Mouse (Mus musculus) intestine, embryonic 16.5 days (tissue): Measurements from ENCODE around the gene Micu1. TPM values are rescaled to one million over a fixed set of nuclear protein-coding genes. Genes with fewer than 3 reads are reported as not detected.

Experiments
- ATAC-seq: fragments of 200-750 bp; cut with Nextera tagmentation; 2 replicates; pipeline ENCODE4 v1.8.0; 2017; ENCODE audit warnings: moderate TSS enrichment, moderate library complexity
- H3K27ac ChIP-seq: fragments of 300-500 bp; sonication (generic); 2 replicates; pipeline ENCODE4 v1.5.1; 2014; ENCODE audit warnings: mild to moderate bottlenecking, low read length
- H3K27me3 ChIP-seq: fragments of 300-500 bp; sonication (generic); replicated peaks from 2 replicates; pipeline ENCODE4 v1.6.1; 2014; ENCODE audit warnings: low read length, control low read depth, mixed read lengths; ENCODE audit not compliant: control insufficient read depth, insufficient read depth
- H3K36me3 ChIP-seq: fragments of 300-500 bp; sonication (generic); 2 replicates; pipeline ENCODE4 v1.6.1; 2014; ENCODE audit warnings: low read length, control low read depth; ENCODE audit not compliant: control insufficient read depth, insufficient read depth
- H3K4me1 ChIP-seq: fragments of 300-500 bp; sonication (generic); 2 replicates; pipeline ENCODE4 v1.6.1; 2014; ENCODE audit warnings: low read length, control low read depth, mixed read lengths; ENCODE audit not compliant: control insufficient read depth, insufficient read depth
- H3K4me2 ChIP-seq: fragments of 300-500 bp; sonication (generic); 2 replicates; pipeline ENCODE4 v1.6.1; 2014; ENCODE audit warnings: low read depth, low read length, control low read depth
- H3K4me3 ChIP-seq: fragments of 300-500 bp; sonication (generic); 2 replicates; pipeline ENCODE4 v1.5.1; 2014; ENCODE audit warnings: mild to moderate bottlenecking, low read length
- H3K9ac ChIP-seq: fragments of 300-500 bp; sonication (generic); 2 replicates; pipeline ENCODE4 v1.6.1; 2014; ENCODE audit warnings: low read depth, low read length
- H3K9me3 ChIP-seq: fragments of 300-500 bp; sonication (generic); 2 replicates; pipeline ENCODE4 v1.6.1; 2016; ENCODE audit warnings: low read length, control low read depth; ENCODE audit not compliant: control insufficient read depth
- WGBS: fragments of 180-500 bp; shearing (Covaris S2); extraction: QIAGEN DNeasy Blood & Tissue Kit; methylation state at CpG from one replicate; pipeline ENCODE4 v1.1.7; 2014; 5-methylcytosine and 5-hydroxymethylcytosine counted together
- polyA plus RNA-seq: library from polyadenylated mRNA; unstranded; fragments of >200 nt; fragmentation: Nextera tagmentation; extraction: Ambion mirVana; gene quantifications from 2 replicates; pipeline ENCODE4 v1.2.1, GENCODE M21; 2015

The Micu1 gene
- polyA plus RNA-seq, 1 experiment from 2014 or later = 82.1 TPM

DNA sequence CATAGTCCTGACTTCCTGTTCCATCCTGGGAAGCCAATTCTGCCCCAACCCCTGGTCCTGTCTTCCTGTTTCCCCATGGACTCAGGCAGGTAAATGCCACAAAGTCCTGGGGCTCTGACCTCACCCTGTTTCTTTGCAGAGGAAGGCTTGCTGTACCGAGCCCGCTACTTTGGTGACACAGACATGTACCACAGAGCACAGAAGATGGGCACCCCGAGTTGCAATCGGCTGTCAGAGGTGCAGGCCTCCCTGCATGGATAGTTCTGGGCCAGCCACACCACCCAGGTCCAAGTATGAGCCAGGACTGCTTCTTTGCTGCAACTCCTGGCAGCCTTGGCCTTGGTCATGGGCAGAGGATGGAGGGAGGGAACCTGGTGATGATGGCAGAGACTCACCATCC is 193.9 kb downstream of the Micu1 start:
- no peak for ATAC-seq
- 89% methylated on average over 4 of the region's 4 CpGs for WGBS
- Histone ChIP-seq H3K4me2 (no peak overlapping the region), H3K27me3 (no peaks in the 10 kb centered on the region), H3K4me1 (peaks cover 38% of the 10 kb centered on the region), H3K36me3 (peaks cover 14% of the 10 kb centered on the region), H3K4me3 (no peak overlapping the region), H3K9ac (no peak overlapping the region), H3K27ac (no peak overlapping the region), H3K9me3 (no peaks in the 10 kb centered on the region)

DNA sequence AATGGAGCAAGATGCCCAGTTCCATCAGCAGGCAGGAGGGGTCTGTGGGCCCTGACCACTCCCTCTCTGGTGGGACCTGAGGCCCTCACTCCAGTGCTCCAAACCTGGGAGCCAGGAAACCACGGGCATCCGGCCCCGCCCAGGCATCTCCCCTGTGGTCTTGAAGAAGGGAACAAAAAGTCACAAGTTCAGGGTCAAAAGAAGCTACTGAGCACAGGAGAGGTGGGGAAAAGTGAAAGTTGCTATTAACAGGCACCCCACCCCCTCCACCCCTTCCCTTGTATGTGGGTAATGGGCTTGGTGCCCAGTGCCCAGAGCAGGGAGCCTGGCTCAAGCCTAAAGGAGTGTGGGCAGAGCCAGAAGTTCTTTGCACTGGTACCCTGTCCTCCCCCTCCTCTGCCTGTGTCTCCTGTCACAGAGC is 194.6 kb downstream of the Micu1 start:
- Histone ChIP-seq H3K9me3 (no peaks in the 10 kb centered on the region), H3K27ac (no peak overlapping the region), H3K9ac (0 out of 2 replicates have a peak overlapping the region, but pooled peaks have one; percentile 16), H3K36me3 (peaks cover 10% of the 10 kb centered on the region; the same call in 1 of the 2 replicates), H3K27me3 (no peaks in the 10 kb centered on the region), H3K4me3 (no peak overlapping the region), H3K4me1 (peaks cover 38% of the 10 kb centered on the region), H3K4me2 (no peak overlapping the region)
- ATAC-seq = no peak
- 69% methylated on average over 3 of the region's 3 CpGs for WGBS

DNA sequence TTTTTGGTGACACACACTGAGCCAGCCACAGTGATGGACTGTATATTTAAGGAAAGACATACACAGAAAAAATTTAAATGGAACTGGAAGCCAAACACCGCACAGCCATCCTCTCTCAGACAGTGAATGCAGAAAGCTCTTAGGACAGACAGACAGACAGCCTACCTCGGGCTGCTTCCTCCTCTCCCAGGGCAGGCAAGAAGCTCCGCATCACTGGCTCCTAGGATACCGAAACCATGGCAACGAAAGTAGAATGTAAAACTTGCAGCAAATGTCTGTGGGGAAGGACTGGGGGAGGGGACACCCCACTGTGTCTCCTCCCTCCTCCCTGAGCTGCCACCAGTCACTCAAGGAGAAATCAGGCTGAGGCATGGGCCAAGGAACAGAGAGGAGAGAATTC is 195.2 kb downstream of the Micu1 start:
- no peak overlapping the region for H3K9ac ChIP-seq
- no peaks in the 10 kb centered on the region for H3K27me3 ChIP-seq
- H3K27ac ChIP-seq = no peak overlapping the region
- peaks cover 9% of the 10 kb centered on the region; the same call in 1 of the 2 replicates for H3K36me3 ChIP-seq
- no peak for ATAC-seq
- 48% methylated on average over 5 of the region's 5 CpGs for WGBS
- no peaks in the 10 kb centered on the region for H3K9me3 ChIP-seq
- peaks cover 38% of the 10 kb centered on the region for H3K4me1 ChIP-seq
- no peak overlapping the region for H3K4me3 ChIP-seq
- no peak overlapping the region for H3K4me2 ChIP-seq

DNA sequence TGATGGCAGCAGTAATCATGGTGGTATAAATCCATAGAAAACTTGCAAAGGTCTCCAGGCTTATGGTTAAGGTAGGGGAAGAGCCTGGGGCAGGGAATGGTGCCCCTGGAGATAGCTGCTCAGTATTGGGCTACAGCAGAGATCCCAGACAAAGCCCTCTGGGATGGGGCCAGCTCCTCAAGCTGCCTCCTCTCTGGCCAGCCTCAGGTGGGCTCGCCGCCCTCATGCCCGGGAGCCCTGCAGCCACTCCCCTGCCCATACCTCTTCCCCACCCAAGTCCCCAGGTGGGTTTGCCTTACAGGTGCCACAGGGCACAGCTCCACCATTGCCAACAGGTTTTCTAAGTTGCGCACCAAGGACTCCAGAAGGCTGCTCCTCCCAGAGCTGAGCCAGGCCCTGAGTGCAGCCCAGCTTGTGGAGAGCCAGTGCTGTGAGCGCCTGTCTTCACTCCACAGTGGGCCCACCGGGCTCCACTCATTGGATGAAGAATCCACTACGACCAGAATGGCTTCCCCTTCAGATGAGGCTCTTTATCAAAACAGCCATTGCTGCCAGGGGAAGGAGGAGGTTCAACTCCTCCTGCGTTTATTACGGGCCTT is 196.0 kb downstream of the Micu1 start:
- no peaks in the 10 kb centered on the region for H3K27me3 ChIP-seq
- peaks cover 41% of the 10 kb centered on the region for H3K4me1 ChIP-seq
- ATAC-seq = no peak
- no peak overlapping the region for H3K4me2 ChIP-seq
- H3K27ac ChIP-seq = peak overlapping the region; percentile 97
- H3K4me3 ChIP-seq = no peak overlapping the region
- H3K9me3 ChIP-seq = no peaks in the 10 kb centered on the region
- 63% methylated on average over 9 of the region's 9 CpGs for WGBS
- peak overlapping the region; percentile 71 for H3K9ac ChIP-seq
- H3K36me3 ChIP-seq = peaks cover 9% of the 10 kb centered on the region; the same call in 1 of the 2 replicates

DNA sequence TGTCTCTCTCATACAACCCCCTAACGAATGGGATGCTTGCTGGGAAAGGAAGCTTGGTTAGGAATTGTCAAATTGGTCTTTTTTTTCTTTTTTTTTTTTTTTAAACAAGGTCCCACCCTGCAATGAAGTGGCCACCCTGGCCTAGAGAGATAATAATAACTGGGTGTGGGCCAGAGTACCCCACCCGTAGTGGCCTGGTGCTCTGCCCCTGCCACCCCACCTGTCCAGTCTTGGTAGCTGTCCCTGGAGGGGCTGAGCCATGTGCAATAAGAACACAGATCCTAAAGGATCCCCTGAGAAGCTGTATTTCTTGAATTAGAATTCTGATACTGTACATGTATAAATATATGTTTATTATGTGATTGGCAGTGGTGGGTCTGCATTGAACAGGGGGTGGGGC is 196.7 kb downstream of the Micu1 start:
- peak overlapping the region; percentile 97 for H3K27ac ChIP-seq
- H3K9me3 ChIP-seq = no peaks in the 10 kb centered on the region
- peak; percentile 1; the same call in 1 of the 2 replicates for ATAC-seq
- peak overlapping the region; percentile 43; the same call in 1 of the 2 replicates for H3K4me2 ChIP-seq
- WGBS = 32% methylated on average over 2 of the region's 2 CpGs
- H3K36me3 ChIP-seq = peaks cover 9% of the 10 kb centered on the region; the same call in 1 of the 2 replicates
- no peaks in the 10 kb centered on the region for H3K27me3 ChIP-seq
- peak overlapping the region; percentile 71 for H3K9ac ChIP-seq
- H3K4me1 ChIP-seq = peaks cover 41% of the 10 kb centered on the region
- H3K4me3 ChIP-seq = no peak overlapping the region

DNA sequence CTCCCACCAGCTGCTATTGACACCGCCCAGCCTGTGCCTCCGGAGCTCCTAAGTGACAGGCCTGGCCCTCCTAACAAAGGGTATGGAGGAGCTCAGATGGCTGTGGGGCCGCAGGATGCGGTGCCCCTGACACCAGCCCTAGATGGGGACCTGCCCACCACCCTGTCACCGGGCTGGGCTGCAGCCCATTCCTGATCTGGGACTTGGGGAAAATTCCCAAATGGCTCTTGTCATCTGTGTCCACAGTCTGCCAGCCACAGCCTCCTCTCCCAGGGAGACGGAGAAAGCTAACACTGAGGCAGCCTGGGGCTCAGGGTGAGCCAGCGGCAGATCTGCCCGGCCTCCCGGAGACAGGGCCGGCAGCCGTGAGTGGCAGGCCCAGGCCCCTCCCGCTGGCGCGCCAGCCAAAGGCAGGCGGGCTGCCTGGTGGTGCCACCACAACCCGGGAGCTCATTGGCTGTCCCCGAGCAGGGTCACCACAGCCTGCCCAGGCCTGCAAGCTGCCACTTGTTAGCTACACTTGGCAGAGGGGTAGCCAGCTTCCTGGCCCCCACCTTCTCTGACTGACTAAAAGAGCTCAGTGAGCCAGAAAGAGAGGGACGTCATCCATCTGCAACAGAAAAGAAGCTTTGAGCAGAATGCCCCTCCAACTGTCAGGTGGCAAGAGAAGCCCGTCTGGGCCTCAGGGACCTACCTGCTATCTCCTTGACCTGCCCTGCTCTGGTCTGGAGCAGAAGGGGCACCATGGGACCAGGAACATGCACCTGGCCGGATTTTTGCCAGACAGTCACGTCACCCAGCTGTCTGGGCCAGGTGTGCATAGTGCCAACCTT is 197.3 kb downstream of the Micu1 start:
- Histone ChIP-seq H3K9me3 (no peaks in the 10 kb centered on the region), H3K27me3 (no peaks in the 10 kb centered on the region), H3K4me2 (peak overlapping the region; percentile 43), H3K4me3 (peak overlapping the region; percentile 4; the same call in 1 of the 2 replicates), H3K36me3 (peaks cover 9% of the 10 kb centered on the region; the same call in 1 of the 2 replicates), H3K4me1 (peaks cover 41% of the 10 kb centered on the region), H3K27ac (peak overlapping the region; percentile 97), H3K9ac (peak overlapping the region; percentile 71)
- 12% methylated on average over 21 of the region's 21 CpGs for WGBS
- peak; percentile 97 for ATAC-seq

DNA sequence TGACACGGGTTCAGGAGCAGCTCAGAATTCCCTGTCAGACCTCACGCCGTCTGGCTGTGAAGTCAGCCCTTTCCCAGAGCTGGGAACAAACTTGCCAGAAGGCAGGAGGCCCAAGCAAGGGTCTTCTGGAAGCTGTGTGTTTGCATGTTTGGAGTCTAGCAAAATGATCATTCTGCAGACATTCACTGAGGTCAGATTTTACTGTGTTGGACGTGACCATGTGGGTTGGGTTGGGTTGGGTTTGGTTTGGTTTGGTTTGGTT is 197.8 kb downstream of the Micu1 start:
- H3K9me3 ChIP-seq = no peaks in the 10 kb centered on the region
- peaks cover 9% of the 10 kb centered on the region; the same call in 1 of the 2 replicates for H3K36me3 ChIP-seq
- peak overlapping the region; percentile 43 for H3K4me2 ChIP-seq
- ATAC-seq = no peak
- no peaks in the 10 kb centered on the region for H3K27me3 ChIP-seq
- H3K4me3 ChIP-seq = peak overlapping the region; percentile 4; the same call in 1 of the 2 replicates
- H3K9ac ChIP-seq = peak overlapping the region; percentile 71
- peaks cover 41% of the 10 kb centered on the region for H3K4me1 ChIP-seq
- WGBS = 34% methylated on average over 4 of the region's 4 CpGs
- peak overlapping the region; percentile 97 for H3K27ac ChIP-seq

DNA sequence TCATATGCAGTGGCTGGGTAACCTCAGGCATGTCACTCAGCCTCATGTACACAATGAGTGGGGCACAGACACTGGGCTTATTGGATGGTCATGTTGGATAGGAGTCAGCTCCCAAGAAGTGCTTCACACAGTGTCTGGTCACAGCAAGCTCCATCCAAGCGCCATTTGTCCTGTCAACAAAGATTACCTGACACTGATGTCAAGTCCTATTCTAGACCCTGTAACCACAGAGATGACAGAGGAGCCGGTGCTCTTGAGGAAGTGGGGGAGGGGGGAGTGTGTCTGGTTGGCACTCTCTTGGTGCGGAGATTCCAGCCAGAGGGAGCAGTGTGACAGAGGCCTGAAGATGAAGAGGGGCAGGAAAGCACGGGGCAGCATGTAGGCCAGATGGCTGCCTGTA is 198.7 kb downstream of the Micu1 start:
- H3K36me3 ChIP-seq = peaks cover 5% of the 10 kb centered on the region; the same call in 1 of the 2 replicates
- H3K9me3 ChIP-seq = no peaks in the 10 kb centered on the region
- no peak for ATAC-seq
- H3K27ac ChIP-seq = peak overlapping the region; percentile 97
- WGBS = 58% methylated on average over 4 of the region's 4 CpGs
- H3K4me3 ChIP-seq = no peak overlapping the region
- H3K9ac ChIP-seq = no peak overlapping the region
- no peak overlapping the region for H3K4me2 ChIP-seq
- peaks cover 41% of the 10 kb centered on the region for H3K4me1 ChIP-seq
- no peaks in the 10 kb centered on the region for H3K27me3 ChIP-seq

DNA sequence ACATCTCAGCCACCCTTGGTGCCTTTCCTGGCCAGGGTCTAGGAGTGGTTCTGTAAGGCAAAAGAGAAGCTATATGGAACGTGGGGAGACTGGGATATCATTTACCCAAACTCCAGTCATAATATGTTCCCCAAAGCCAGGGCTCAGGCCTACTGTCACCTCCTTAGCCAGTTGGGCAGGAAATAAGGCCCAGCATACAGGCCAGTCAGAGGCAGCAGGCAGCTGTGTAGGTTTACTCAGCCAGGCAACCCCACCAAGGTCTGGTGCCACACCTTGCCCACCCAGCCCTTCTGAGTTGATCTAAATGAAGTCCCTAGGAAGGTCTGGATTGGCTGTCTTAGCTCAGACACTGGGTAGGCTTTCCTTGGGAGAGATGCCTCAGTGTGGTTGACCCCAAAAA is 199.2 kb downstream of the Micu1 start:
- Histone ChIP-seq H3K27ac (peak overlapping the region; percentile 6), H3K4me3 (no peak overlapping the region), H3K36me3 (0 out of 2 replicates have a peak, but pooled peaks cover under 1% of the 10 kb centered on the region), H3K9ac (no peak overlapping the region), H3K4me1 (peaks cover 41% of the 10 kb centered on the region), H3K27me3 (no peaks in the 10 kb centered on the region), H3K9me3 (no peaks in the 10 kb centered on the region), H3K4me2 (no peak overlapping the region)
- 89% methylated on average over 1 of the region's 1 CpGs for WGBS
- ATAC-seq = no peak
